Mouse (Mus musculus) urinary bladder, postnatal 10 days (tissue): Measurements from ENCODE around the gene Psme3.

Experiments used
- DNase-seq: peaks from one replicate; pipeline ENCODE4 v3.0.0; 2022; ENCODE audit warnings: low spot score

Gene Psme3

GRCm38 (mm10) chr11:101353436-101353835 lies 37.4 kb downstream of the Psme3 start:
- no peak for DNase-seq

- no peak for DNase-seq
Measured at GRCm38 (mm10) chr11:101354438-101355010, 38.5 kb downstream of the Psme3 start.

GRCm38 (mm10) chr11:101355916-101356315 lies 39.9 kb downstream of the Psme3 start:
- DNase-seq = no peak

GRCm38 (mm10) chr11:101357505-101358182 lies 41.6 kb downstream of the Psme3 start:
- no peak for DNase-seq

GRCm38 (mm10) chr11:101359776-101360175 lies 43.8 kb downstream of the Psme3 start:
- DNase-seq = no peak

GRCm38 (mm10) chr11:101360651-101361113 lies 44.7 kb downstream of the Psme3 start:
- DNase-seq = no peak

- DNase-seq = no peak
Measured at GRCm38 (mm10) chr11:101364531-101364931, 48.5 kb downstream of the Psme3 start.

GRCm38 (mm10) chr11:101367326-101367935 lies 51.4 kb downstream of the Psme3 start, which contains the start of gene G6pc:
Gene G6pc, plus strand, starts transcription at chr11:101367561.
- no peak for DNase-seq

GRCm38 (mm10) chr11:101370141-101370540 lies 54.1 kb downstream of the Psme3 start:
- no peak for DNase-seq
